Mouse (Mus musculus): ENCODE measurements around the gene S100a6. TPM values are rescaled to one million over a fixed set of nuclear protein-coding genes. Genes with fewer than 3 reads are reported as not detected.

Gene S100a6
- polyA plus RNA-seq (2015; fragmentation: Nextera tagmentation; extraction: Ambion mirVana) = 19.7 and 25.0 TPM in 2 replicates

GRCm38 (mm10) chr3:90612728-90613291 is at the start of gene S100a6:
S100a6 (plus strand) TSS chr3:90612882.
- no peaks in the 10 kb centered on the region for H3K9me3 ChIP-seq
- peak; percentile 84 for ATAC-seq
- H3K4me3 ChIP-seq (replicated peaks) = peak within 1 kb of the TSS; percentile 30
- no peaks in the 10 kb centered on the region for H3K36me3 ChIP-seq
- H3K4me1 ChIP-seq (replicated peaks) = peaks cover 7% of the 10 kb centered on the region
- no peak within 1 kb of the TSS for H3K27ac ChIP-seq
- H3K27me3 ChIP-seq = peaks cover 10% of the 10 kb centered on the region
- H3K9ac ChIP-seq (replicated peaks) = peak within 1 kb of the TSS; percentile 39; the same call in 1 of the 2 replicates
- under 1% methylated on average over 23 of the region's 23 CpGs for WGBS
- peak within 1 kb of the TSS; percentile 65 for H3K4me2 ChIP-seq (replicated peaks)

- H3K27ac ChIP-seq = no peak overlapping the region
- H3K9ac ChIP-seq (replicated peaks) = no peak overlapping the region
- no peak overlapping the region for H3K4me3 ChIP-seq (replicated peaks)
- H3K9me3 ChIP-seq = no peaks in the 10 kb centered on the region
- no peaks in the 10 kb centered on the region for H3K4me1 ChIP-seq (replicated peaks)
- 83% methylated on average over 5 of the region's 5 CpGs for WGBS
- H3K4me2 ChIP-seq (replicated peaks) = no peak overlapping the region
- H3K27me3 ChIP-seq = no peaks in the 10 kb centered on the region
- ATAC-seq = no peak
- no peaks in the 10 kb centered on the region for H3K36me3 ChIP-seq
Observed at GRCm38 (mm10) chr3:90574691-90575090, 38.0 kb upstream of the S100a6 start.

GRCm38 (mm10) chr3:90575320-90575719 is 37.4 kb upstream of the S100a6 start:
- no peaks in the 10 kb centered on the region for H3K36me3 ChIP-seq
- no peaks in the 10 kb centered on the region for H3K4me1 ChIP-seq (replicated peaks)
- H3K27me3 ChIP-seq = no peaks in the 10 kb centered on the region
- H3K9me3 ChIP-seq = no peaks in the 10 kb centered on the region
- H3K27ac ChIP-seq = no peak overlapping the region
- no peak for ATAC-seq
- 93% methylated on average over 3 of the region's 3 CpGs for whole genome bisulfite sequencing
- no peak overlapping the region for H3K9ac ChIP-seq (replicated peaks)
- no peak overlapping the region for H3K4me2 ChIP-seq (replicated peaks)
- H3K4me3 ChIP-seq (replicated peaks) = no peak overlapping the region

- no peaks in the 10 kb centered on the region for H3K36me3 ChIP-seq
- H3K4me1 ChIP-seq (replicated peaks) = no peaks in the 10 kb centered on the region
- H3K9ac ChIP-seq (replicated peaks) = no peak overlapping the region
- H3K9me3 ChIP-seq = no peaks in the 10 kb centered on the region
- ATAC-seq = no peak
- no peak overlapping the region for H3K4me2 ChIP-seq (replicated peaks)
- H3K27ac ChIP-seq = no peak overlapping the region
- H3K4me3 ChIP-seq (replicated peaks) = no peak overlapping the region
- 74% methylated on average over 10 of the region's 10 CpGs for WGBS
- H3K27me3 ChIP-seq = no peaks in the 10 kb centered on the region
Observed at GRCm38 (mm10) chr3:90576351-90577001, 36.2 kb upstream of the S100a6 start.

- Histone ChIP-seq H3K9ac (replicated peaks) (no peak overlapping the region), H3K4me2 (replicated peaks) (no peak overlapping the region), H3K27ac (no peak overlapping the region), H3K4me1 (replicated peaks) (no peaks in the 10 kb centered on the region; the same call in 1 of the 2 replicates), H3K4me3 (replicated peaks) (no peak overlapping the region), H3K36me3 (no peaks in the 10 kb centered on the region), H3K9me3 (no peaks in the 10 kb centered on the region), H3K27me3 (no peaks in the 10 kb centered on the region)
- WGBS = 85% methylated on average over 7 of the region's 7 CpGs
- ATAC-seq = no peak
Observed at GRCm38 (mm10) chr3:90579433-90579832, 33.2 kb upstream of the S100a6 start.

GRCm38 (mm10) chr3:90581141-90581540 is 31.5 kb upstream of the S100a6 start:
- H3K4me1 ChIP-seq (replicated peaks) = no peaks in the 10 kb centered on the region; the same call in 1 of the 2 replicates
- H3K9me3 ChIP-seq = no peaks in the 10 kb centered on the region
- no peak for ATAC-seq
- 94% methylated on average over 5 of the region's 5 CpGs for WGBS
- H3K36me3 ChIP-seq = no peaks in the 10 kb centered on the region
- H3K27me3 ChIP-seq = no peaks in the 10 kb centered on the region
- H3K4me2 ChIP-seq (replicated peaks) = no peak overlapping the region
- no peak overlapping the region for H3K27ac ChIP-seq
- H3K4me3 ChIP-seq (replicated peaks) = no peak overlapping the region
- H3K9ac ChIP-seq (replicated peaks) = no peak overlapping the region

GRCm38 (mm10) chr3:90582156-90582555 is 30.5 kb upstream of the S100a6 start:
- Histone ChIP-seq H3K9ac (replicated peaks) (no peak overlapping the region), H3K4me3 (replicated peaks) (no peak overlapping the region), H3K9me3 (no peaks in the 10 kb centered on the region), H3K4me1 (replicated peaks) (no peaks in the 10 kb centered on the region; the same call in 1 of the 2 replicates), H3K27ac (no peak overlapping the region), H3K4me2 (replicated peaks) (no peak overlapping the region), H3K36me3 (no peaks in the 10 kb centered on the region), H3K27me3 (no peaks in the 10 kb centered on the region)
- WGBS = 95% methylated on average over 1 of the region's 1 CpGs
- ATAC-seq = no peak

- no peak overlapping the region for H3K9ac ChIP-seq (replicated peaks)
- WGBS = 91% methylated on average over 4 of the region's 4 CpGs
Observed at GRCm38 (mm10) chr3:90582556-90582955, 30.1 kb upstream of the S100a6 start.

GRCm38 (mm10) chr3:90583893-90584292 is 28.8 kb upstream of the S100a6 start:
- H3K4me2 ChIP-seq (replicated peaks) = no peak overlapping the region
- no peak overlapping the region for H3K9ac ChIP-seq (replicated peaks)
- H3K27me3 ChIP-seq = no peaks in the 10 kb centered on the region
- no peaks in the 10 kb centered on the region for H3K9me3 ChIP-seq
- WGBS = 62% methylated on average over 3 of the region's 3 CpGs
- no peak overlapping the region for H3K27ac ChIP-seq
- H3K4me3 ChIP-seq (replicated peaks) = no peak overlapping the region
- no peaks in the 10 kb centered on the region for H3K36me3 ChIP-seq
- H3K4me1 ChIP-seq (replicated peaks) = no peaks in the 10 kb centered on the region; the same call in 1 of the 2 replicates
- ATAC-seq = no peak

More at GRCm38 (mm10) chr3:90582556-90582955, 30.1 kb upstream of the S100a6 start:
- Histone ChIP-seq H3K27ac (no peak overlapping the region), H3K4me1 (replicated peaks) (no peaks in the 10 kb centered on the region; the same call in 1 of the 2 replicates), H3K4me3 (replicated peaks) (no peak overlapping the region), H3K4me2 (replicated peaks) (no peak overlapping the region), H3K27me3 (no peaks in the 10 kb centered on the region), H3K9me3 (no peaks in the 10 kb centered on the region), H3K36me3 (no peaks in the 10 kb centered on the region)
- no peak for ATAC-seq

- Histone ChIP-seq H3K9ac (replicated peaks) (no peak overlapping the region), H3K27ac (no peak overlapping the region), H3K4me1 (replicated peaks) (no peaks in the 10 kb centered on the region; the same call in 1 of the 2 replicates), H3K4me3 (replicated peaks) (no peak overlapping the region), H3K27me3 (no peaks in the 10 kb centered on the region), H3K4me2 (replicated peaks) (no peak overlapping the region), H3K9me3 (no peaks in the 10 kb centered on the region), H3K36me3 (no peaks in the 10 kb centered on the region)
- WGBS = 31% methylated on average over 5 of the region's 5 CpGs
- ATAC-seq = peak; percentile 53
Observed at GRCm38 (mm10) chr3:90585595-90585994, 27.1 kb upstream of the S100a6 start.

- Histone ChIP-seq H3K27me3 (no peaks in the 10 kb centered on the region), H3K9me3 (no peaks in the 10 kb centered on the region), H3K4me1 (replicated peaks) (no peaks in the 10 kb centered on the region; the same call in 1 of the 2 replicates), H3K4me3 (replicated peaks) (no peak overlapping the region), H3K9ac (replicated peaks) (no peak overlapping the region), H3K27ac (no peak overlapping the region), H3K4me2 (replicated peaks) (no peak overlapping the region), H3K36me3 (no peaks in the 10 kb centered on the region)
- ATAC-seq = no peak
- WGBS = 87% methylated on average over 15 of the region's 15 CpGs
Observed at GRCm38 (mm10) chr3:90586016-90586643, 26.6 kb upstream of the S100a6 start.

GRCm38 (mm10) chr3:90586906-90587305 is 25.8 kb upstream of the S100a6 start:
- no peaks in the 10 kb centered on the region for H3K27me3 ChIP-seq
- 74% methylated on average over 10 of the region's 10 CpGs for WGBS
- ATAC-seq = no peak

More at GRCm38 (mm10) chr3:90586906-90587305, 25.8 kb upstream of the S100a6 start:
- Histone ChIP-seq H3K27ac (no peak overlapping the region), H3K4me3 (replicated peaks) (no peak overlapping the region), H3K9me3 (no peaks in the 10 kb centered on the region), H3K36me3 (no peaks in the 10 kb centered on the region), H3K4me2 (replicated peaks) (no peak overlapping the region), H3K4me1 (replicated peaks) (no peaks in the 10 kb centered on the region; the same call in 1 of the 2 replicates), H3K9ac (replicated peaks) (no peak overlapping the region)

Data from midbrain, embryonic 13.5 days (tissue).